Mouse (Mus musculus): ENCODE results near the gene Gimap7. TPM values are rescaled to one million over a fixed set of nuclear protein-coding genes. Genes with fewer than 3 reads are reported as not detected.

Gene Gimap7
- polyA plus RNA-seq, 1 experiment from 2014 or later: not detected

- no peak overlapping the region for H3K4me3 ChIP-seq
- DNase-seq (ENCODE audit: low spot score): no peak
- no peaks in the 10 kb centered on the region for H3K36me3 ChIP-seq (replicated peaks)
- peaks cover 8% of the 10 kb centered on the region for H3K9me3 ChIP-seq
- H3K4me1 ChIP-seq: no peaks in the 10 kb centered on the region
- H3K27ac ChIP-seq (replicated peaks): no peak overlapping the region
- WGBS: 86% methylated on average over 7 of the region's 7 CpGs
- H3K27me3 ChIP-seq (replicated peaks; ENCODE audit: low read depth, poor library complexity, severe bottlenecking): no peaks in the 10 kb centered on the region
These were observed 45.3 kb downstream of the Gimap7 start for GRCm38 (mm10) chr6:48763567-48764270.

GRCm38 (mm10) chr6:48764496-48764895, 46.1 kb downstream of the Gimap7 start:
- Histone ChIP-seq H3K27ac (replicated peaks) (no peak overlapping the region), H3K36me3 (replicated peaks) (no peaks in the 10 kb centered on the region), H3K27me3 (replicated peaks; ENCODE audit: low read depth, poor library complexity, severe bottlenecking) (no peaks in the 10 kb centered on the region), H3K4me3 (no peak overlapping the region), H3K4me1 (no peaks in the 10 kb centered on the region), H3K9me3 (peaks cover 8% of the 10 kb centered on the region)
- DNase-seq (ENCODE audit: low spot score): no peak
- WGBS: 94% methylated on average over 10 of the region's 10 CpGs

GRCm38 (mm10) chr6:48768178-48768869, 49.9 kb downstream of the Gimap7 start:
- Histone ChIP-seq H3K4me3 (no peak overlapping the region), H3K36me3 (replicated peaks) (no peaks in the 10 kb centered on the region), H3K27ac (replicated peaks) (no peak overlapping the region), H3K9me3 (peaks cover 8% of the 10 kb centered on the region), H3K27me3 (replicated peaks; ENCODE audit: low read depth, poor library complexity, severe bottlenecking) (no peaks in the 10 kb centered on the region), H3K4me1 (no peaks in the 10 kb centered on the region)
- 74% methylated on average over 9 of the region's 9 CpGs for WGBS
- no peak for DNase-seq (ENCODE audit: low spot score)

GRCm38 (mm10) chr6:48768933-48769332, 50.5 kb downstream of the Gimap7 start:
- H3K27ac ChIP-seq (replicated peaks): no peak overlapping the region
- no peaks in the 10 kb centered on the region for H3K27me3 ChIP-seq (replicated peaks; ENCODE audit: low read depth, poor library complexity, severe bottlenecking)
- H3K9me3 ChIP-seq: peaks cover 8% of the 10 kb centered on the region
- no peak for DNase-seq (ENCODE audit: low spot score)
- no peaks in the 10 kb centered on the region for H3K4me1 ChIP-seq
- WGBS: 82% methylated on average over 3 of the region's 3 CpGs
- no peaks in the 10 kb centered on the region for H3K36me3 ChIP-seq (replicated peaks)
- H3K4me3 ChIP-seq: no peak overlapping the region

- Histone ChIP-seq H3K27ac (replicated peaks) (no peak within 1 kb of the TSS; the same call in 1 of the 2 replicates), H3K4me1 (no peaks in the 10 kb centered on the region), H3K9me3 (no peaks in the 10 kb centered on the region), H3K4me3 (no peak within 1 kb of the TSS), H3K36me3 (replicated peaks) (no peaks in the 10 kb centered on the region), H3K27me3 (replicated peaks; ENCODE audit: low read depth, poor library complexity, severe bottlenecking) (no peaks in the 10 kb centered on the region)
- no peak for DNase-seq (ENCODE audit: low spot score)
- WGBS: 89% methylated on average over 3 of the region's 3 CpGs
These were observed 52.3 kb downstream of the Gimap7 start, which contains the start of gene Gimap3 for GRCm38 (mm10) chr6:48770696-48771095. Gene Gimap3, minus strand, starts transcription at chr6:48770851.

- Histone ChIP-seq H3K4me3 (no peak overlapping the region), H3K36me3 (replicated peaks) (no peaks in the 10 kb centered on the region), H3K27ac (replicated peaks) (no peak overlapping the region; the same call in 1 of the 2 replicates), H3K4me1 (no peaks in the 10 kb centered on the region), H3K9me3 (no peaks in the 10 kb centered on the region), H3K27me3 (replicated peaks; ENCODE audit: low read depth, poor library complexity, severe bottlenecking) (no peaks in the 10 kb centered on the region)
- 11% methylated on average over 8 of the region's 8 CpGs for WGBS
- DNase-seq (ENCODE audit: low spot score): peak; percentile 83
These were observed 53.6 kb downstream of the Gimap7 start for GRCm38 (mm10) chr6:48772030-48772429.

Other genes starting within 250 kb of the Gimap7 start
- 22.7 and 24.1 TPM in 2 replicates for gene Atp6v0e2, start 181.0 kb upstream of the Gimap7 start, polyA plus RNA-seq (2016; fragmentation: Nextera tagmentation; extraction: Ambion mirVana)
- gene Lrrc61, start 163.8 kb upstream of the Gimap7 start, polyA plus RNA-seq (2016; fragmentation: Nextera tagmentation; extraction: Ambion mirVana): 17.7 and 18.9 TPM in 2 replicates
- gene Rarres2, start 145.8 kb upstream of the Gimap7 start, polyA plus RNA-seq (2016; fragmentation: Nextera tagmentation; extraction: Ambion mirVana): 2.5 and 3.0 TPM in 2 replicates
- not detected in 2 replicates for gene Gm45021, start 129.0 kb upstream of the Gimap7 start, polyA plus RNA-seq (2016; fragmentation: Nextera tagmentation; extraction: Ambion mirVana)
- gene Repin1, start 124.7 kb upstream of the Gimap7 start, polyA plus RNA-seq (2016; fragmentation: Nextera tagmentation; extraction: Ambion mirVana): 50.7 and 56.2 TPM in 2 replicates
- 0.91 TPM in 1 of 2 replicates, not detected in the other for gene Gm44965, start 124.7 kb upstream of the Gimap7 start, polyA plus RNA-seq (2016; fragmentation: Nextera tagmentation; extraction: Ambion mirVana)
- gene Zfp775, start 116.6 kb upstream of the Gimap7 start, polyA plus RNA-seq (2016; fragmentation: Nextera tagmentation; extraction: Ambion mirVana): 10.1 and 10.8 TPM in 2 replicates
- 1.1 TPM in 2 replicates for gene AI854703, start 91.9 kb upstream of the Gimap7 start, polyA plus RNA-seq (2016; fragmentation: Nextera tagmentation; extraction: Ambion mirVana)
- gene Gimap8, start 71.4 kb upstream of the Gimap7 start, polyA plus RNA-seq (2016; fragmentation: Nextera tagmentation; extraction: Ambion mirVana): 0.48 and 0.51 TPM in 2 replicates
- 5.0 and 6.0 TPM in 2 replicates for gene Gimap9, start 42.5 kb upstream of the Gimap7 start, polyA plus RNA-seq (2016; fragmentation: Nextera tagmentation; extraction: Ambion mirVana)
- 7.4 and 7.5 TPM in 2 replicates for gene Gimap4, start 34.1 kb upstream of the Gimap7 start, polyA plus RNA-seq (2016; fragmentation: Nextera tagmentation; extraction: Ambion mirVana)
- 11.5 and 12.1 TPM in 2 replicates for gene Gimap6, start 10.4 kb upstream of the Gimap7 start, polyA plus RNA-seq (2016; fragmentation: Nextera tagmentation; extraction: Ambion mirVana)
- 0.28 TPM in 1 of 2 replicates, not detected in the other for gene Gm28053, start within 50 bp of the Gimap7 start, polyA plus RNA-seq (2016; fragmentation: Nextera tagmentation; extraction: Ambion mirVana)
- 4.1 and 5.0 TPM in 2 replicates for gene Gimap1, start 20.4 kb downstream of the Gimap7 start, polyA plus RNA-seq (2016; fragmentation: Nextera tagmentation; extraction: Ambion mirVana)
- 0.71 and 0.84 TPM in 2 replicates for gene Gimap5, start 27.6 kb downstream of the Gimap7 start, polyA plus RNA-seq (2016; fragmentation: Nextera tagmentation; extraction: Ambion mirVana)
- not detected in 2 replicates for gene Gimap3, start 52.2 kb downstream of the Gimap7 start, polyA plus RNA-seq (2016; fragmentation: Nextera tagmentation; extraction: Ambion mirVana)
- gene Tmem176a, start 122.3 kb downstream of the Gimap7 start, polyA plus RNA-seq (2016; fragmentation: Nextera tagmentation; extraction: Ambion mirVana): 14.2 and 21.0 TPM in 2 replicates
- 38.1 and 54.6 TPM in 2 replicates for gene Tmem176b, start 122.9 kb downstream of the Gimap7 start, polyA plus RNA-seq (2016; fragmentation: Nextera tagmentation; extraction: Ambion mirVana)
- gene Aoc1, start 154.3 kb downstream of the Gimap7 start, polyA plus RNA-seq (2016; fragmentation: Nextera tagmentation; extraction: Ambion mirVana): 0.07 TPM in 1 of 2 replicates, not detected in the other
- gene 1600015I10Rik, start 211.3 kb downstream of the Gimap7 start, polyA plus RNA-seq (2016; fragmentation: Nextera tagmentation; extraction: Ambion mirVana): not detected in 2 replicates